Mouse (Mus musculus): ENCODE measurements around the gene Syt1.

Gene Syt1

GRCm38 (mm10) chr10:108884520-108884919 is 126.3 kb downstream of the Syt1 start:
- DNase-seq (ENCODE audit: low spot score) = no peak

GRCm38 (mm10) chr10:108880372-108880771 is 130.4 kb downstream of the Syt1 start:
- no peak for DNase-seq (ENCODE audit: low spot score)

DNA sequence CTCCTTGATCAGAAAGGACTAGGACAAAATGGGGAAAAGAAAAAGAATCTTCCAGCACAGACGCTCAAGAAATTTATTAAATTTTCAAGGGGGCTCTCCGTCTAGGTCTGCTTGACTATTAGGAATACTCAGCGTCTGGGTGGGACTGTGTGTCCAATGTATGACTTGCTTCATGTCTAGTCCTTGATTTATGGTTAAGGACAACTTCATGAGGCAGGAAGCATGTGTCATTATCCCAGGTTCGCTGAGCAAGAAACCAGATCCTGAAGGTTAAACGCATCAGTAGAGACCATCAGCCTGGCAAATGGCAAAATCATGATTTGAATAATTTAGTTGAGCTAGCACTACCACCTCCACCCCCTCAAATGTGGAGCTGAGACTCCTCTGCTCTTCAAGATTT is 135.1 kb downstream of the Syt1 start:
- DNase-seq (ENCODE audit: low spot score) = no peak

- no peak for DNase-seq (ENCODE audit: low spot score)
Measured at GRCm38 (mm10) chr10:108874687-108875086, 136.1 kb downstream of the Syt1 start.

DNA sequence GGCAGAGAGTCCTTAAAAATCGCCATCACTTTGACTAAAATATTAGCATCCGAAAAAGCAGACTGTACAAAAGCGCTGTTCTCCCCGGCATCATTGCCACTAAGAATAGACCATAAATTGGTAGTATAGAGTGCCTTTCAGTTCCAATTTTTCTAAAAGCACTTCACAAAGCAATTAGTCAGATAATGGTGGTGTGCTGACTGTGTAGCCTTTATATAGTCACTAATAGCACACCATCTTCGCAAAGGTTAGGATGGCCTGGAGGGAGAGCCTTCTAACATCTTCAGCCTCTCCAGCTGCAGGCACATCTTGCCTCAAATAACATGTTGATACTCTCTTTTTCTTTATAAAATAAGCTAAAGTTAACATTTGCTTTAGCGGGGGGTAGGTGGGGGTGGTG is 138.4 kb downstream of the Syt1 start:
- no peak for DNase-seq (ENCODE audit: low spot score)

DNA sequence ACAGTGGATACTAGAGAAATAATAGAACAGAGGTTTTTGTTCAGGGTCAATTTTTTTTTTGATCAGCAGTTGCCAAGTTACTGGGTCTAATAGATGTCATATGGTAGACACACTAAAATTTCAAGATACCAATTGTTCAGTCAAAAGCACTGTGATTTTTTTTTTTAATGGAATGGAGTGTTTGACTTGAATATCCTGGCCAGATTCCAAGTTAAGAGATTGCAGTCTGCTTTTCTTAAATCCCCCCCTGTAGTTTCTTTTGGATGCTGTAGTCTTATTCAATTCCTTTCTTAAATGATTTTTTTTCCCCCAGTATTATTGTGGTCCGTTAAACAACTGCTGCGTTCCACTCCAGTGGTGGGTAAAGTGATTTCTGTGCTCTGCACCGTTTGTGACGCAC is 140.2 kb downstream of the Syt1 start:
- DNase-seq (ENCODE audit: low spot score) = no peak

- DNase-seq (ENCODE audit: low spot score) = no peak
Measured at GRCm38 (mm10) chr10:108868136-108868535, 142.6 kb downstream of the Syt1 start.

- no peak for DNase-seq (ENCODE audit: low spot score)
Measured at GRCm38 (mm10) chr10:108867202-108867601, 143.6 kb downstream of the Syt1 start.

GRCm38 (mm10) chr10:108865586-108865985 is 145.2 kb downstream of the Syt1 start:
- no peak for DNase-seq (ENCODE audit: low spot score)

DNA sequence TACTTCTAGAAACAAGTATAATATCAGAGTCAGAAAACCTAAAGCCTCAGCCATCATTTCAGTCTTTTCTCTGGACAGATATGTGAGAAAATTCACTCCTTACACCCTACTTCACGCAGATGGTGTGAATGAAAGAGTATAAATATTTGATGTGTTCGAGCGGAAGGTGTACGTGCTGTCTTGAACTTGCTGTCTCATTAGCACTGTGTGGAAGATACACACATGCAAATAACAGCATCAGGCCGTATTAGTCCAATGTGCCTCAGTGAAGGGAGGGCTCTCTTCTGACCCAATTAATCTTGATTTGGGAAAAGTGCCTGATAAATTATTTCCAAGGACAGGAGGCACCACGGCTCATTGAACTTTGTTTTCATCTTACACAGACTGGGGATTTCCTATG is 154.8 kb downstream of the Syt1 start:
- no peak for DNase-seq (ENCODE audit: low spot score)

DNA sequence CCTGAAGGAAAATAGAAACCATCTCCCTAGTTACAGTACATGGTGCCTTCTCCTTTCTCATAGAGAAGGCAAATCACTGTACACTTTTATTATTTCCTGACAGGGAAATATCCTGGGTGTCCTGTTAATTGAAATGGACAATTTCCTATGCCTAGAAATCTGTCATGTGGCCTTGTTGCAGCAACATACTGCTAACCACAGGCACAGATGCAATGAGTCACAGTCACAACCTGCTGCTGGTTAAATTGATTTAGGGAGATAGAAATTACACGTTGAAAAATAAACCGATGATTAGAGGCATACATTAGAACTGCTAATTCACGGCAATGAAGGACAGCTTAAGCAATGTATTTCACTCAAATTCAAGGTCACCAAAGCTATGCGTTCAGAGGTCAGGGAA is 158.0 kb downstream of the Syt1 start:
- no peak for DNase-seq (ENCODE audit: low spot score)

- DNase-seq (ENCODE audit: low spot score) = no peak
Measured at GRCm38 (mm10) chr10:108837434-108837833, 173.3 kb downstream of the Syt1 start.

DNA sequence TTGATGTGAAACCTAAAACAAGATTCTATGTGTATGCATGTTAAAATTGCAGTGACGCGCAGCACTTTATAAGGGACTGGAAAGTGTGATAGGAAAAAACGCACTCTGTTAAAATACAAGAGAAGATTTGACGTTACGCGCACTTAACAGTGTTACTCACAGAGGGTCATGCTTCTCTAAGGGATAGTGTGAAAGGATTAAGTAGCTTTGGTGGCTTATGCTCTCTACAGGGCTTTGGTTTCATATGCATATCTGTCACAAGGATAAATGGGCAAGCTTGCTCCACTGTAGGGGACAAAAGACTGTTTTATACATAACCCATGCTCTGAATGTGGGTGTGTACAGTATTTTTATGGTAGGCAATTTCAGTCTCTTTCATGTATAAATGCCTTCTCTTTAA is 178.5 kb downstream of the Syt1 start:
- no peak for DNase-seq (ENCODE audit: low spot score)

DNA sequence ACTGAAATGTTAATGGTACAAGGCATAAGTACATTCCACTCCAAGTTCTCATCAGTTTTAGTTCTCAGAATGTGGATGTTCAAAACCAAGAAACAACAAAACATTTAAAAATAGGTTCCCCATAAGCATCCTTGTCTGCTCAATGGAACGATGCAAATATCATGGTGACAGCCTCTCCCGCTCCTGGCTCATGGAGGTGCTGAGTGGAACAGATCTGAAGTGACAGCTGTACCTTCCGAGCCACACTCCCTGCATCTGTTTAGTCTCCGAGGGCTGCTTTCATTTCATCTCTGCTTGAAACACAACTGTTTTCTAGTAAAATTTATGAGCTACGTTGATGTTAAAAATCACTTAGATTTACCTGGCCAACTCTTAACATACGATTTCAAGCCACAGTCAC is 179.0 kb downstream of the Syt1 start:
- DNase-seq (ENCODE audit: low spot score) = no peak

- no peak for DNase-seq (ENCODE audit: low spot score)
Measured at GRCm38 (mm10) chr10:108822273-108822672, 188.5 kb downstream of the Syt1 start.

DNA sequence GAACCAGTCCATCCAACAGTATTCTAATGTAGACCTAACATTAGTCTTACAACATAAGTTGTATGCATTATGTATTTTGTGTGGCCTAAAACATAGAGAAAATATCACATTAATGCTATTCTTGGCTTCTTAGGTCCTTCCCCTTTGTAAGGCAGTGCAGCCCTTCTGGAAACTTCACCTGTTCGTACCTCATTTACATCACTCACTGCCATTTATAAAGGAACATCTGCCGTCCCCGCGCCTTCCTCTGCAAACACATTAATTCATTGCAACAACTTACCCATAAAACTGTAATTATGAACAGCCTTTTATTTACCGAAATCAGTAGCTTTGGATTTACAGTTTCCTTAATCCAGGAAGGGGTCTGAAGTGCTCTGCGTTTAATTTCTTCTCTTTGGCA is 195.4 kb downstream of the Syt1 start:
- DNase-seq (ENCODE audit: low spot score) = no peak

DNA sequence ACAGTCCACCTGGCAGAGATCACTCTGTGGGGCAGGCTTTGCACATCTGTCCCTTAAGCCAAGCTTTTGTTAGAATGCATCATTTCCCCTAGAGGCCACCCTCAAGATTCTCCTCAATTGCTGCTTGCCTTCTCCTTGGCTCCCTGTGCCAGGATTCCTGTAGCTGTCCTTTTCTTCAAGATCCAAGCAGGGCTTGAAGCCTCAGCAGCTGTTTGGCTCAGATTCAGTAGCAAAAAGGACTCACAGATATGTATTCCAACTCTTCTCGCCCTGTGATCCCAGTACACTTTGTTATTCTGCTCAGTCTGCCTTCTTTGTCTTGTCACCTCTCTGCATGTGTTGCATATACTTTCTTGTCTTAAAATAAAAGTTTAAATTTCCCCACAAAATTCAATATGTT is 206.4 kb downstream of the Syt1 start:
- no peak for DNase-seq (ENCODE audit: low spot score)

- DNase-seq (ENCODE audit: low spot score) = no peak
Measured at GRCm38 (mm10) chr10:108800776-108801175, 210.0 kb downstream of the Syt1 start.

DNA sequence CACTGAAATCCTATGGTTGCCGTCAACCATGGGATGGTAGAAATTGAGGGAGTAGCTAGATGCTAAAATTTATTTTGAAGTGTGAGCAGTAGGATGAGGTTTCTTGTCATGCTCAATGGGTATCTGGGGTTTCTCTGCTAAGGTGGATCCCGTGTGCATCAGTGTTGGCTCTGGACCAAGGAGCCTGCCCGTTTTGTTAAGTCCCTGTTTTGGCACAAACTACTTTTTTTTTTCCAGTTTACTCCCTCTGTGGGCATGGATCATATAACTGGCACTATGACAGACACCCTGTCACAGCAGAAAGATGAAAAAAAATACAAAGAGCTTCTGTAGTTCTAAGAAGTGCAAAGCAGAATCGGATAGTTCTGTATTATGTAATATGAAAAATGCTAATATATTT is 212.0 kb downstream of the Syt1 start:
- DNase-seq (ENCODE audit: low spot score) = no peak

GRCm38 (mm10) chr10:108782817-108783216 is 228.0 kb downstream of the Syt1 start:
- DNase-seq (ENCODE audit: low spot score) = no peak

DNA sequence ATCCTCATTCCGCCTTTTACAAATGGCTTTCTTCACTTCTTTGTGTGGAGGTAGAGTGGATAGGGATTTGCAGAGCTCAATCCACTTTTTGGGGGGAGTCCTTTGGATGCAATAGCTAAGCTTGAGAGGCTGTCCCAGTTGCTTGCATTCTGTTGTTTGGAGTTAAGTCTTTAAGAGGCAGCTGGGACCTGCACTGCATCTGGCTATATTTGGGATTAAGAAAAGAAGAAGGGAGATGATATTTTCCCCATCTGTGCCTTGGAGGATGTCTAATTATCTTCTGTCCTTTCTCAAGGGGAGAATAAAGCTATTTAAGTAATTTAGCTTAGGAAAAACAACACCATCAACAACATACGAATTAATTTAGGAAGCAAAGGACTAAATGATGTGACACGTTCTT is 230.2 kb downstream of the Syt1 start:
- DNase-seq (ENCODE audit: low spot score) = no peak

DNA sequence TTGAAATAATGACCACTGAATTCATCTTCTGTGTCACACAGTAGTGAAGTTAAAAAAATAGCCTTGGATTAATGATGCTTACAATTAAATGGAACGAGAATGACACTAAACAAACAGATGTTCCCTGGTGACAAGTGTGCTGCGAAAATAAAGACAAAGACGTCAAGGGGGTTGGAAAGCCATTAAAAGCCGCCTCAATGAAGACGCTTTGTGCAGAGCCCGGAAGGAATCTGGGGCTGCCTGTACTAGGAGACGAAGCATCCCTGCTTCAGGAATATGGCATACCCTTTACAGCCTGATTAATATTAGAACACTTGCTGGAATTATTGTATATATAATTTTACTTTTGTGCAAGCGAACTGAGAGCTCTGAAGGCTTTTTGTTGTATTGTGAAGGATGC is 234.0 kb downstream of the Syt1 start:
- DNase-seq (ENCODE audit: low spot score) = no peak

DNA sequence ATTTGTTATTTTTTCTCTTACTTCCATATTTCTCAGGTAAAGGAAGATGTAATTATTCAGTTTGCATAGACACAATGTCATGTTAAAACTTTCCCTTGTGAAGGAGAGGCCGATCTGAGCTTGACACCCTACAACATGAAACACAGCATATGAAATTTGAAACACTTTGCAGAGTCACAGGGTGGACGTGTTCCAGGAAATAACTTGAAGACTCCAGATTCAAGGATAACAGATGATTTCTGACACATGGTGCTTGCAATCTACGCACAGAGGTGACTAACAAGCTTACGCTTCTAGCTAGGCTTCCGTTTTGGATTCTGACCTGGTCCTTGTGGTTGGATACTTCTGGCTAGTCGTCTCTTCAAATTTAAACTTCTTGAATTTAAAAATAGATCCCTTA is 239.7 kb downstream of the Syt1 start:
- DNase-seq (ENCODE audit: low spot score) = no peak

GRCm38 (mm10) chr10:108765564-108765963 is 245.2 kb downstream of the Syt1 start:
- DNase-seq (ENCODE audit: low spot score) = no peak

DNA sequence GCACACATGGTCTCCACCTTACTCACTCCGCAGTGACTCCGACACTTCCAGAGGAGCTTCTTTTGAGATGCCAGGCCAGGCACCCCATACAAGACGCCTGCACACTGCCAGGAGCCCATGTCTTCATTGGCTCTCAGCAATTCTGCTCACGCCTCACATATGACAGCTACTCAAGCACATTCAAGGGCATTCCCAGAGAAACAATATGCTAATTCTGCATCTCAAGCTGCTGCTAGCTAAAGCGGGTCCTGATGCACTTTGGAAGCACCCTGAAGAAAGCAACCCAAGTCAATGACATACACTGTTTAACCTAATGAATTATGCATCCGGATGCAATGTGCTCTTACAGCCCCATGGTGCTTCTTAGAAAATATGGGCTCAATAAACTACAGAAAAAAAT is 247.1 kb downstream of the Syt1 start:
- DNase-seq (ENCODE audit: low spot score) = no peak

Measured in c-Kit-positive CD71-positive TER-119-positive erythroid progenitor cells, embryonic 14.5 days (primary cell).